Mouse (Mus musculus): ENCODE results near the gene Scimp.
"Not testable (repeated sequence)": the region's sequence is repeated elsewhere in the genome, so short reads cannot be mapped to it uniquely, and the experiment has no call there.

GRCm38 (mm10) chr11:70760446-70760845 is 51.9 kb downstream of the Scimp start:
- TF ChIP-seq MYC (IDR thresholded peaks at IDR 0.05; ENCODE audit: low read depth, low read length); CTCF (conservative IDR thresholded peaks at IDR 0.05 in 1 of 2, IDR thresholded peaks at IDR 0.05 in 1 of 2; ENCODE audit: low read depth in 2 of 2, low read length in 2 of 2); POLR2A (IDR thresholded peaks at IDR 0.05; ENCODE audit: low read depth, low read length); MXI1 (IDR thresholded peaks at IDR 0.05; ENCODE audit: low read depth, low read length); JUN (IDR thresholded peaks at IDR 0.05; ENCODE audit: insufficient read depth, low read depth, low read length); CHD2 (IDR thresholded peaks at IDR 0.05; ENCODE audit: low read length); MEF2A (IDR thresholded peaks at IDR 0.05; ENCODE audit: borderline replicate concordance, low read depth, low read length): not testable (repeated sequence)
